ENCODE assay signal across 13 mouse cellular contexts in genomic region chr7:65359774-65360173, GRCm38 (mm10).
DNase-seq lines count a peak whose midpoint lies in the region; ATAC-seq lines count a peak whose summit lies in the region.
"Had no signal": no experiment of that assay in that cellular context is flagged by ENCODE, and none has a peak within 500 bp of the region (broad histone marks: within the 10 kb centered on the region; RNA-seq: fewer than 3 reads in every experiment).

No protein-coding gene starts in this region.

- no peak overlapping the region for H3K4me3 ChIP-seq in kidney, embryonic 14.5 days (ENCODE audit: low read length)
- H3K4me3 ChIP-seq in embryonic facial prominence, embryonic 14.5 days (ENCODE audit: low read depth, low read length): no peak overlapping the region
- no peak overlapping the region for H3K4me3 ChIP-seq in midbrain, embryonic 11.5 days (ENCODE audit: low read depth, low read length)
- no peak overlapping the region for H3K4me3 ChIP-seq in midbrain, embryonic 10.5 days
- H3K4me3 ChIP-seq: heart, embryonic 10.5 days; lung, embryonic 15.5 days had no signal

- no peak for DNase-seq in kidney, postnatal 4 days
- peak; percentile 61 for DNase-seq in embryonic facial prominence, embryonic 14.5 days (ENCODE audit: low spot score)
- DNase-seq in gastrocnemius, postnatal 14 days: peak; percentile 47
- DNase-seq in skeletal muscle tissue, adult 2 months (ENCODE audit: low read depth, low spot score): peak; percentile 92
- DNase-seq in midbrain, embryonic 11.5 days (ENCODE audit: low spot score, missing footprints): no peak
- no peak for DNase-seq in midbrain, embryonic 10.5 days (ENCODE audit: low spot score)
- DNase-seq: kidney, postnatal 25 days; left cerebral cortex, postnatal 4 days; thymus, postnatal 25 days had no signal

- H3K27ac ChIP-seq in kidney, embryonic 14.5 days (ENCODE audit: low read depth, low read length): no peak overlapping the region
- no peak overlapping the region; the same call in 1 of the 2 replicates for H3K27ac ChIP-seq in embryonic facial prominence, embryonic 14.5 days (replicated peaks; ENCODE audit: low read depth, low read length)
- no peak overlapping the region for H3K27ac ChIP-seq in midbrain, embryonic 11.5 days (ENCODE audit: low read depth, low read length)
- H3K27ac ChIP-seq in midbrain, embryonic 10.5 days (replicated peaks): no peak overlapping the region
- H3K27ac ChIP-seq: heart, embryonic 10.5 days; lung, embryonic 15.5 days had no signal

- no peaks in the 10 kb centered on the region for H3K36me3 ChIP-seq in kidney, embryonic 14.5 days (ENCODE audit: control insufficient read depth, insufficient read depth, low read length)
- H3K36me3 ChIP-seq in embryonic facial prominence, embryonic 14.5 days (ENCODE audit: control insufficient read depth, insufficient read depth, low read length): no peaks in the 10 kb centered on the region
- no peaks in the 10 kb centered on the region for H3K36me3 ChIP-seq in midbrain, embryonic 11.5 days (ENCODE audit: control insufficient read depth, insufficient read depth, low read length)
- no peaks in the 10 kb centered on the region; the same call in 1 of the 2 replicates for H3K36me3 ChIP-seq in midbrain, embryonic 10.5 days
- H3K36me3 ChIP-seq: lung, embryonic 15.5 days had no signal

- 62% methylated on average over 8 of the region's 8 CpGs for WGBS in kidney, embryonic 14.5 days
- 65% methylated on average over 8 of the region's 8 CpGs for WGBS in embryonic facial prominence, embryonic 14.5 days
- 84% methylated on average over 8 of the region's 8 CpGs for WGBS in midbrain, embryonic 11.5 days
- WGBS in midbrain, embryonic 10.5 days: 80% methylated on average over 8 of the region's 8 CpGs

- intact Hi-C loops in gastrocnemius, postnatal 14 days (cut with DNase I; ENCODE audit: low total_unique reads): no loop called here

- H3K9me3 ChIP-seq in kidney, embryonic 14.5 days (ENCODE audit: control insufficient read depth, low read length): no peaks in the 10 kb centered on the region; the same call in 1 of the 2 replicates
- no peaks in the 10 kb centered on the region for H3K9me3 ChIP-seq in embryonic facial prominence, embryonic 14.5 days (ENCODE audit: control insufficient read depth, low read length)
- H3K9me3 ChIP-seq in midbrain, embryonic 11.5 days (ENCODE audit: control insufficient read depth, low read length): no peaks in the 10 kb centered on the region
- no peaks in the 10 kb centered on the region for H3K9me3 ChIP-seq in midbrain, embryonic 10.5 days (replicated peaks)
- H3K9me3 ChIP-seq: heart, embryonic 10.5 days; lung, embryonic 15.5 days had no signal

- H3K27me3 ChIP-seq in kidney, embryonic 14.5 days (ENCODE audit: control insufficient read depth, insufficient read depth, low read length): no peaks in the 10 kb centered on the region
- no peaks in the 10 kb centered on the region for H3K27me3 ChIP-seq in embryonic facial prominence, embryonic 14.5 days (replicated peaks; ENCODE audit: control insufficient read depth, insufficient read depth, low read length)
- H3K27me3 ChIP-seq in midbrain, embryonic 11.5 days (ENCODE audit: control insufficient read depth, insufficient read depth, low read length): no peaks in the 10 kb centered on the region
- H3K27me3 ChIP-seq in midbrain, embryonic 10.5 days (ENCODE audit: low read depth, poor library complexity, severe bottlenecking): no peaks in the 10 kb centered on the region
- H3K27me3 ChIP-seq: lung, embryonic 15.5 days had no signal

- 0 out of 2 replicates have a peak, but pooled peaks have one; percentile 35 for ATAC-seq in kidney, embryonic 14.5 days (ENCODE audit: low FRiP score, low TSS enrichment)
- peak; percentile 55; the same call in 1 of the 2 replicates for ATAC-seq in embryonic facial prominence, embryonic 14.5 days (ENCODE audit: low read depth)
- no peak for ATAC-seq in midbrain, embryonic 11.5 days (ENCODE audit: low FRiP score)
- ATAC-seq: hindbrain, embryonic 16.5 days had no signal

- H3K4me2 ChIP-seq in kidney, embryonic 14.5 days (replicated peaks; ENCODE audit: low read depth, low read length): no peak overlapping the region
- H3K4me2 ChIP-seq in embryonic facial prominence, embryonic 14.5 days (ENCODE audit: low read depth, low read length): no peak overlapping the region
- H3K4me2 ChIP-seq in midbrain, embryonic 11.5 days: no peak overlapping the region
- H3K4me2 ChIP-seq: lung, embryonic 15.5 days had no signal

- H3K4me1 ChIP-seq in kidney, embryonic 14.5 days (ENCODE audit: control insufficient read depth, insufficient read depth, low read length): peaks cover 27% of the 10 kb centered on the region
- H3K4me1 ChIP-seq in embryonic facial prominence, embryonic 14.5 days (ENCODE audit: control insufficient read depth, insufficient read depth, low read length): peaks cover 17% of the 10 kb centered on the region
- peaks cover 3% of the 10 kb centered on the region for H3K4me1 ChIP-seq in midbrain, embryonic 11.5 days (ENCODE audit: control insufficient read depth, insufficient read depth, low read length)
- peaks cover 18% of the 10 kb centered on the region for H3K4me1 ChIP-seq in midbrain, embryonic 10.5 days

- H3K9ac ChIP-seq in kidney, embryonic 14.5 days (ENCODE audit: low read depth, low read length): no peak overlapping the region
- H3K9ac ChIP-seq in embryonic facial prominence, embryonic 14.5 days (ENCODE audit: low read depth, low read length): no peak overlapping the region
- H3K9ac ChIP-seq in midbrain, embryonic 11.5 days (ENCODE audit: low read length): no peak overlapping the region
- H3K9ac ChIP-seq: lung, embryonic 15.5 days had no signal

Comparison
In these comparisons a context has a peak if more than half of its experiments do, and no peak if none do; other contexts are left out.
1. DNase-seq: peak in embryonic facial prominence, embryonic 14.5 days (single experiment), gastrocnemius, postnatal 14 days (single experiment) and skeletal muscle tissue, adult 2 months (single experiment); none in kidney, postnatal 4 days (0 of 2), midbrain, embryonic 11.5 days (single experiment) and midbrain, embryonic 10.5 days (single experiment).